Mouse (Mus musculus): ENCODE measurements around the gene Pramel3. TPM values are rescaled to one million over a fixed set of nuclear protein-coding genes. Genes with fewer than 3 reads are reported as not detected.
"Not testable (repeated sequence)": the region's sequence is repeated elsewhere in the genome, so short reads cannot be mapped to it uniquely, and the experiment has no call there.

Gene Pramel3
- polyA plus RNA-seq (2014; fragmentation: Nextera tagmentation; extraction: Ambion mirVana) = not detected in 2 replicates

GRCm38 (mm10) chrX:135302007-135302406, at the start of gene Pramel3:
Gene Pramel3, plus strand, starts transcription at chrX:135302307.
- WGBS = 95% methylated on average over 14 of the region's 14 CpGs
- H3K9ac ChIP-seq (ENCODE audit: low read length) = not testable (repeated sequence)

DNA sequence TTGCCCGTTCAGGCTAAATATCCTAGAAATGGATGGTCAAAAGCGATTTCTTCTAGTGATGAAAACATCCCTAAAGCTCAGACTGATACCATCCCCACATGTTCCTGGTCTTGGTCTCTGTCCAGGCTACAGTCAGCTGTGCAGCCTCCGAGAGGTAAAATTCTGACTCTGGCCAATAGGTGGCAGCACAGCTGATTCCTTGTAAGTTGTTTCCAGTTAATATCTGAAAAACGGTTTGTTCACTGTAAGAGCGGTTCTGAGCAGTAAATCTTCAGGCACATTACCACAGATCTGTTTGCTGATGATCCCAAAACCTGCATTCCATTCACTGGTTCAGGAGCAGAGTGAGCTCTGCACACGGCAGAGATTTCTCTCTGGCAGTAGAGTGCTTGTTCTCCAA, 58.6 kb downstream of the Pramel3 start:
- not testable (repeated sequence) for H3K27ac ChIP-seq (replicated peaks in 1 of 2; ENCODE audit: control insufficient read depth in 1 of 2, insufficient read depth in 1 of 2, low read depth in 2 of 2, low read length in 2 of 2); H3K36me3 ChIP-seq (ENCODE audit: control insufficient read depth, insufficient read depth, low read length); H3K9me3 ChIP-seq (ENCODE audit: control insufficient read depth, low read length); H3K4me3 ChIP-seq (ENCODE audit: control insufficient read depth in 1 of 2, insufficient read depth in 1 of 2, low read depth in 1 of 2, low read length in 2 of 2); H3K4me1 ChIP-seq (ENCODE audit: control insufficient read depth in 2 of 2, insufficient read depth in 2 of 2, low read length in 2 of 2); ATAC-seq (ENCODE audit: insufficient number of reproducible peaks, insufficient read depth, low FRiP score, low read depth); H3K4me2 ChIP-seq (ENCODE audit: low read length); H3K27me3 ChIP-seq (ENCODE audit: control insufficient read depth, insufficient read depth, low read length); H3K9ac ChIP-seq (ENCODE audit: low read length)
- WGBS = 29% methylated on average over 2 of the region's 6 CpGs

More at GRCm38 (mm10) chrX:135302007-135302406, at the start of gene Pramel3:
- not testable (repeated sequence) for H3K4me1 ChIP-seq (ENCODE audit: control insufficient read depth in 2 of 2, insufficient read depth in 2 of 2, low read length in 2 of 2); H3K27me3 ChIP-seq (ENCODE audit: control insufficient read depth, insufficient read depth, low read length); H3K36me3 ChIP-seq (ENCODE audit: control insufficient read depth, insufficient read depth, low read length); H3K27ac ChIP-seq (replicated peaks in 1 of 2; ENCODE audit: control insufficient read depth in 1 of 2, insufficient read depth in 1 of 2, low read depth in 2 of 2, low read length in 2 of 2); ATAC-seq (ENCODE audit: insufficient number of reproducible peaks, insufficient read depth, low FRiP score, low read depth); H3K4me2 ChIP-seq (ENCODE audit: low read length); H3K9me3 ChIP-seq (ENCODE audit: control insufficient read depth, low read length); H3K4me3 ChIP-seq (ENCODE audit: control insufficient read depth in 1 of 2, insufficient read depth in 1 of 2, low read depth in 1 of 2, low read length in 2 of 2)

DNA sequence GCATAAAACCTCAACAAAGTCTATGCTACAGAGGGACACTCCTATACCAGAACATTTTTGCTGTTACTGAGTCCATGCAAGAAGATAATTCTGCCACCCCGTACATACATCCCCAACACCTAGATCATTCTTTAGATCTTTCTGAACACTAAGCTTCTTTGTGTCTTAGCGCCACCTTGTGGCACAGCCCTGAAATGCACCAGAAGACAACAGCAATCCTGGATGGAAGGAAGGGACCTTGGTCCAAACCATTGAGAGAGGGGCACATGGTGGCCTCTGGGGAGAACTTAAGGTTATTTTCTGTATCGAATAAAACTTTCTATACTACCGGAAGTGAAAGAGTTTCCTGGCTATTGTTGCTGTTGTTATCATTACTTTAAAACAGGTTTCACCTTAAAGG, 59.8 kb downstream of the Pramel3 start:
- not testable (repeated sequence) for H3K27me3 ChIP-seq (ENCODE audit: control insufficient read depth, insufficient read depth, low read length); H3K9me3 ChIP-seq (ENCODE audit: control insufficient read depth, low read length); H3K4me2 ChIP-seq (ENCODE audit: low read length); H3K27ac ChIP-seq (replicated peaks in 1 of 2; ENCODE audit: control insufficient read depth in 1 of 2, insufficient read depth in 1 of 2, low read depth in 2 of 2, low read length in 2 of 2); H3K9ac ChIP-seq (ENCODE audit: low read length); H3K4me1 ChIP-seq (ENCODE audit: control insufficient read depth in 2 of 2, insufficient read depth in 2 of 2, low read length in 2 of 2); ATAC-seq (ENCODE audit: insufficient number of reproducible peaks, insufficient read depth, low FRiP score, low read depth); H3K36me3 ChIP-seq (ENCODE audit: control insufficient read depth, insufficient read depth, low read length); H3K4me3 ChIP-seq (ENCODE audit: control insufficient read depth in 1 of 2, insufficient read depth in 1 of 2, low read depth in 1 of 2, low read length in 2 of 2)
- WGBS = no CpG with 5 or more reads among the region's 4 CpGs

Other genes with a start within 250 kb of the Pramel3 start
- gene Gm15023, start 124.7 kb upstream of the Pramel3 start, polyA plus RNA-seq (2014; fragmentation: Nextera tagmentation; extraction: Ambion mirVana) = not detected in 2 replicates
- 0.67 TPM in 1 of 2 replicates, not detected in the other for gene Tceal6, start 91.6 kb upstream of the Pramel3 start, polyA plus RNA-seq (2014; fragmentation: Nextera tagmentation; extraction: Ambion mirVana)
- 0.08 TPM in 1 of 2 replicates, not detected in the other for gene Gm5128, start 71.0 kb downstream of the Pramel3 start, polyA plus RNA-seq (2014; fragmentation: Nextera tagmentation; extraction: Ambion mirVana)
- not detected in 2 replicates for gene Gm7903, start 131.5 kb downstream of the Pramel3 start, polyA plus RNA-seq (2014; fragmentation: Nextera tagmentation; extraction: Ambion mirVana)
- gene AV320801, start 192.3 kb downstream of the Pramel3 start, polyA plus RNA-seq (2014; fragmentation: Nextera tagmentation; extraction: Ambion mirVana) = not detected in 2 replicates